Mouse (Mus musculus) Patski (cell line): ENCODE measurements at regions not wholly inside any gene's neighbourhood (a gene's known extent, or its start where the extent isn't known, plus 50 kb on each side); places are given as distances from the start of the nearest gene placed in this dataset.

Experiments used
- ATAC-seq: fragments of 100-300 bp; one replicate; pipeline ENCODE4 v1.8.0; 2021
- CTCF ChIA-PET: fragments of 350-600 bp; sonication (Branson Sonifier 250); formaldehyde crosslinking; loops from one replicate; lab custom pipeline; 2022; ENCODE audit warnings: inconsistent platforms; lab: Charles Lee
- POLR2A ChIA-PET: fragments of 350-600 bp; sonication (Branson Sonifier 250); formaldehyde crosslinking; loops from one replicate; lab custom pipeline; 2022; ENCODE audit warnings: antibody characterized with exemption, inconsistent platforms; lab: Charles Lee
- DNase-seq: peaks from one replicate; pipeline ENCODE4 v3.0.0-alpha.2; 2011; ENCODE audit warnings: low read depth, low spot score
- H3K27me3 ChIP-seq: fragments of 371-371 bp; one replicate; pipeline ENCODE4 v1.5.1; 2021
- CTCF ChIP-seq: fragments of 100-300 bp; IDR thresholded peaks from one replicate; pipeline ENCODE4 v1.5.1; 2021
- in situ Hi-C: fragments of 300-500 bp; cut with MboI; formaldehyde crosslinking; loops from 3 replicates; pipeline ENCODE4 v1.11.1; 2018; ENCODE audit warnings: low pct_unique_long_range_greater_than_20kb, mixed read lengths

DNA sequence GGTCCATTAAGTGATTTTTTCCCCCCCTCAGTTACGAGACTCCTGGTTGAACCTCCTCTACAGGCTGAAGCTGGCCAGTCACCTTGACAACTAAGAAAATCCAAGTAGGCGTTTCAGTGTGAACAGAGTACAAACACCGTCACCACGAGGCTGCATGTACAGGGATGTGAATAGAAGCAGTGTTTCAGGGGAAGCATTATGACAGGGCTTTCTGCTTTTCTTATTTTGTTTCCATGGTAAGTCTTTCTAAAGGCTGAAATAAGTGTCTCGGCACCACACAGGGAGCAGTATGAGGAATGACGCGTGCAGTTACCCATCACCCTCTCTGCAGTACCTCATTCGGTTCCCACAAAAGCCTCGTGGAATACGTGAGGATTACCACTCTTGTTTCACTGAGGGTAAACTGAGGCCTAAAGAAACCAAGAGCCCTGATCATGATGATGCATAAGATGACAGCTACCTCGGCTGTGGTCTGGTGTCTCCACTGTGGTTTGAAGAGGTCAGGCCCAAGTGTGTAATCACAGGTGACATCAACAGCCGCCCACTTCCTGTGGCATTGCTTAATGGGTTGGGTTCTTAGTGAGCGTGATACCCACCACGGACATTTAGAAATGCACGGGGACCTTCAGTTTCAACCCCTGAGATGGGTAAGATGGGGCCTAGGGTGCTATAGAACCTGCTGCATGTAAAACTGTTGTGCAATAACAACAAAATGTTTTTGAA lies 230.5 kb downstream of the Foxo1 start:
- in situ Hi-C loops, result no loop called here
- no peaks in the 10 kb centered on the region for H3K27me3 ChIP-seq
- TF ChIP-seq CTCF, result no peak
- ChIA-PET POLR2A (no interaction called here), CTCF (no interaction called here)
- ATAC-seq, result no peak
- no peak for DNase-seq

DNA sequence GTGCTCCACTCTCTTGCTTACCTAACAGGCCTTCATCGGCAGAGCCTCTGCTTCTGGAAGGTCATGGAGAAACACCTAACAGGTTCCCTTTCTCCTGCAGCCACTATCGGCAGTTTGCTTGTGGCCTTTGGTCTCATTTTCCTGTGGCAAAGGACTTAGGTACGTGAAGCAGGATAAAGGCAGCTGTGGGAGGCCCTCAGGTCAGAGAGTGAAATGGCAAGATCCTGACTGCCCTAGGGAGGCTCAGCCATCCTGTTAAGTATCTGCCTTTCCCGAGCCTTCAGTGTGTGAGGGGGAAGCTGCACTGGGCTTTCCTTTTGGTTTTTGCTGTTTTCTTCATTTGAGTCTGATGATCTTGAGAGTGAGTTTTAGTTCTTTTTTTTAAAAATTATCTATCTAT lies 228.8 kb downstream of the Foxo1 start:
- ATAC-seq, result no peak
- no peaks in the 10 kb centered on the region for H3K27me3 ChIP-seq
- POLR2A ChIA-PET, result interaction anchor here (0.6 to 1.0 kb wide), 2 partner anchors 107 to 230 kb away, joined by 3 read pairs; no protein-coding TSS in a partner anchor
- CTCF ChIA-PET, result interaction anchor here (1.1 kb wide), 1 partner anchor 13 kb away, joined by 3 read pairs; no protein-coding TSS in a partner anchor
- no peak for TF ChIP-seq CTCF
- in situ Hi-C loops, result no loop called here
- DNase-seq, result no peak

DNA sequence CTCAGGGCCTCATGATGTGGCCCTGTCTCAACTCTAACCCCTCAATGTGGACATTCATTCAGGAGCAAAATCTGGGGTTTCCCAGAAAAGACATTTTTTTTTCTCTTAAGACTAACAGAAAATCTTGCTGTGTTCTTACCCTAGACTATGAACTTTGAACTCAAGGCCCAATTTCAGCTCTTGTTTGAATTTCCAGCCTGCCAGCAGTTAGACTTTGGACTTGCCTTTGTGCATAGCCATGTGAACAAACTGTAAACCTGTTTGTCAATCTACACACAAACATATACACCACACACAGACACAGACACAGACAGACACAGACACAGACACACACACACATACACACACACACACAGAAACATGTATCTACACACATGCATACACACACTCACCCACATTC lies 227.3 kb downstream of the Foxo1 start:
- ATAC-seq (no peak), DNase-seq (no peak)
- H3K27me3 ChIP-seq, result no peaks in the 10 kb centered on the region
- in situ Hi-C loops, result no loop called here
- ChIA-PET CTCF (interaction anchor here (1.4 kb wide), 1 partner anchor 11 kb away, joined by 5 read pairs; no protein-coding TSS in a partner anchor), POLR2A (interaction anchor here (1.5 kb wide), 1 partner anchor 8 kb away, joined by 3 read pairs; no protein-coding TSS in a partner anchor)
- no peak for TF ChIP-seq CTCF

GRCm38 (mm10) chr3:52494924-52495323 lies 226.8 kb downstream of the Foxo1 start:
- POLR2A ChIA-PET, result interaction anchor here (1.5 kb wide), 1 partner anchor 9 kb away, joined by 3 read pairs; no protein-coding TSS in a partner anchor

GRCm38 (mm10) chr3:52479186-52479585 lies 211.1 kb downstream of the Foxo1 start:
- ATAC-seq (no peak), DNase-seq (no peak)
- no peaks in the 10 kb centered on the region for H3K27me3 ChIP-seq
- ChIA-PET POLR2A (interaction anchor here (0.7 kb wide), 1 partner anchor 243 kb away, joined by 4 read pairs; no protein-coding TSS in a partner anchor), CTCF (interaction anchor here (1.0 to 1.5 kb wide), 4 partner anchors 9 to 118 kb away, joined by 3 to 4 read pairs (median 3); no protein-coding TSS in a partner anchor)
- in situ Hi-C loops, result no loop called here
- TF ChIP-seq CTCF, result no peak

More at GRCm38 (mm10) chr3:52494924-52495323, 226.8 kb downstream of the Foxo1 start:
- DNase-seq (no peak), ATAC-seq (no peak)
- no peak for TF ChIP-seq CTCF
- H3K27me3 ChIP-seq, result no peaks in the 10 kb centered on the region
- CTCF ChIA-PET, result interaction anchor here (0.9 to 1.4 kb wide), 4 partner anchors 8 to 25 kb away, joined by 3 to 5 read pairs (median 4); no protein-coding TSS in a partner anchor
- in situ Hi-C loops, result no loop called here

DNA sequence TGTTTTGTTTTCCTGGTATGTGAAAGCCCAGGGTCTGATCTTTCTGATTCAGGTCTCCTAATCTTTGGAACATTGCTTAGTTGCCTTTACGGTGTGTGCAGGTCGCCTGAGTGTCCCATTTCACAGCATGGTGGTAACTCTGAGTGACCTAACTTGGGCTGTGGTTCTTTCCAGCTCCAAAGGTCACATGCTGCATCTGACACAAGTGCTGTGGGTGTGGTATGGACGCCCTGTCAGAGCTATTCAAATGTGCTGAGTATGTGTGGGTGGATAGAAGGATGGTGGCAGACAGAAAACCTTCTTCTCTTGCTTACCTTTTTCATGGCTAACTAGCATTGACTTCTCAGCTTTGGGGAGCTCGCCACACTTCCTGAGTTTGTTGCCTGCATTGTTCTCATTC lies 201.8 kb downstream of the Foxo1 start:
- no peak for DNase-seq
- in situ Hi-C loops, result no loop called here
- TF ChIP-seq CTCF, result no peak
- POLR2A ChIA-PET, result no interaction called here
- no peaks in the 10 kb centered on the region for H3K27me3 ChIP-seq
- CTCF ChIA-PET, result interaction anchor here (1.3 to 1.4 kb wide), 4 partner anchors 9 to 66 kb away, joined by 3 read pairs; no protein-coding TSS in a partner anchor
- ATAC-seq, result no peak

- in situ Hi-C loops, result no loop called here
- CTCF ChIA-PET, result interaction anchor here (1.3 to 1.4 kb wide), 3 partner anchors 10 to 66 kb away, joined by 3 read pairs; no protein-coding TSS in a partner anchor
- no peaks in the 10 kb centered on the region for H3K27me3 ChIP-seq
- POLR2A ChIA-PET, result interaction anchor here (0.6 kb wide), 1 partner anchor 16 kb away, joined by 3 read pairs; no protein-coding TSS in a partner anchor
- DNase-seq, result no peak
- TF ChIP-seq CTCF, result no peak
- no peak for ATAC-seq
These were observed 201.3 kb downstream of the Foxo1 start for GRCm38 (mm10) chr3:52469397-52469796.

DNA sequence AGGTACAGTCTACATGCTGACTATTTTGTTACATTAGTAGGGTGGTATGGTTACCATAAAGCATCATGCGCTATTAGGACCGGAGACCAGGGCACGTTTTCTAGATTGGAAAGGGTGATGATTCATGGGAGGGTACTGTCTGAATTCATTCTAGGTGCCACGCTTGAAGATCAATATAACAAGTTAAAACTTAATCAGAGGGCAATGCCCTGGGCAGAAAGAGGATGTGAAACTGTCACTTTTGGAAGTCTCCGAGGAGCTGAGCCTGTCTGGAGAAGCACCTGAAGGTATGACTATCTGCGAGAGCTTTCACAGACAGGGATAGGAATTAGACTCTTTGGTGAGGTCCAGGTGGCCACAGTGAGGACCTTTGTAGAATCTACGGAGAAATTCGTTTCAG lies 200.2 kb downstream of the Foxo1 start:
- no peak for TF ChIP-seq CTCF
- ATAC-seq, result no peak
- DNase-seq, result no peak
- in situ Hi-C loops, result no loop called here
- POLR2A ChIA-PET, result no interaction called here
- CTCF ChIA-PET, result interaction anchor here (0.7 to 1.3 kb wide), 2 partner anchors 21 to 68 kb away, joined by 3 read pairs; no protein-coding TSS in a partner anchor
- H3K27me3 ChIP-seq, result no peaks in the 10 kb centered on the region

DNA sequence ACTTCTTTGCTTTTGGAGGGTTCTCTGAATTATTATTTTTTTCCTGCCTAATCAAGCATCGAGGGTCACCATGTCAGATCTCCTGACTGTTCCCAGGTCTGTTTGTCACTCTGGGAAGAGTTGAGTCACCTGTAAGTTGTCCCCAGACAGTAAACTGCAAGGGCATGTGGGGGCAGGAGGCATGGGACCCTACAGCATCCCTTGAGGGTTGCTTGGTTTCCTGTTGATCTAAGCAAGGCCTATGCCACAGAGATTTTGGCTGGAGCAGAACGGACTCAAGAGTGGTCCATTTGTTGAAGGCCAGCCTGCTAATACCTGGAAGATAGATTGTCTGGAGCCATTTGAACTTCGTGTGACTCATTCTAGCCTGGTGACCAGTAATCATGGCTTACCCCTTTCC lies 199.7 kb downstream of the Foxo1 start:
- H3K27me3 ChIP-seq, result no peaks in the 10 kb centered on the region
- DNase-seq (no peak), ATAC-seq (no peak)
- ChIA-PET CTCF (no interaction called here), POLR2A (no interaction called here)
- no peak for TF ChIP-seq CTCF
- in situ Hi-C loops, result no loop called here

DNA sequence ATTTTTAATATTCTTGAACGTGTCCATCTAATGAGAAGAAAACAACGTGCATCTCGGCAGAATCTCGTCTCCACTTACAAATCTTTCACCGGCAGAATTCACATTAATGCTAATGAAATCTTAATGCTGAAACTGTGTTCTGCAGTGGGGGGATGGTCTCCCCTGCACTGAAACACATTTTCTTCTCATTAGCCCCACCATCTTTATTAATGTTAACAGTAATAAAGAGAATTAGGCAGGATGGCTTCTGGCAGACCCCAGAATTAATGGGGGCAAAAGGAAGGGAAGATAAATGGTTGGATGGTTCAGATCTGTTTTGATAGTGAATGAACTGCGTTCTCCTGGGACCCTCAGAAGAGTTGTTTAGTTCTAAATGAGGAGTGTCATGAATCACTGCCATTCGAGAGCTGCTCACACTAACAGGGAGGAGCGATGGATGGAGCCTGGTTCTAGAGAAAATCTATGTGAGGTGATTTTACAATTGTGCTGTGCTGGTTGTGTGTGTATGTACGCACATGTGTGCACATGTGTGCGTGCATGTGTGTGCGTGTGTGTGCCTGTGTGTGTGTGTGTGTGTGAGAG lies 198.9 kb downstream of the Foxo1 start:
- DNase-seq (no peak), ATAC-seq (no peak)
- TF ChIP-seq CTCF, result no peak
- H3K27me3 ChIP-seq, result no peaks in the 10 kb centered on the region
- CTCF ChIA-PET, result no interaction called here
- in situ Hi-C loops, result no loop called here
- POLR2A ChIA-PET, result no interaction called here
